Mouse (Mus musculus): ENCODE measurements at regions not wholly inside any gene's neighbourhood (a gene's known extent, or its start where the extent isn't known, plus 50 kb on each side); places are given as distances from the start of the nearest gene placed in this dataset.
A peak's percentile ranks its signal among the peaks of the same experiment; 100 is the strongest.

DNA sequence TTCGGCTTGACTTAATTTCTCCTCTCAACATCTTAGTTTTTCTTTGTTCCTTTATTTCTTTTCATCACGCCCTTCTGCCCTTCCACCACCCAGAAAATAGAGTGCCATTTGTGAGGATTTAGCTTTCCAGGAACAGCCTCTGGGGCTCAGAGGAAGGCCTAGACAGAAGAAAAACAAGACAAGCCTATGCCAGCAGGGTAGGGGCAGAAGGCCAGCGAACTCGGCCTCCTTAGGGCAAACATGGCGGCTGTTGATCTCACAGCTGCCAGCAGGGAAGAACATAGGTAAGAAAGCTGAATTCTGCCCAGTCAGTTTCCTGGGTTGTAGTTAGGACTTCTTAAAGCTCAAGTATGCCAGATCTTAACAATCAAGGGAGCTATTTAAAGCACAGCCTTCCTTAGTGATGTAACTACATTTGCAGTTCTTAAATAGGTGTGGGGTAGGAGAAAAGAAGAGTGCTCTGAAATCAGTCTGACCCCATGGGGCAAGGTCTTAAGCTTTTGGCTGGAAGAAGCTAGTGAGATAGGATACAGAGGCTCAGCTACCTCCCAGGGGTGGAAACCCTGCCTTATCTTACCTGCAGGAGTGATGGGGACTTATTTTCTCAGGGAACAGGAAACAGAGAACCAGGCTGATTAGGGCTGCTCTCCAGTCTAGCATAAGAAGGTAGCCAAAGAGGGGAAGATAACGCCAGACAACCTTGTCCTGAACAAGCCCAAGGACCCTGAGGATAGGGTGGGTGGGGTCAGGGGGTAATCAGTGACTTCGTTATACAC, 148.8 kb upstream of the Slc24a5 start:
- DNase-seq (ENCODE audit: low spot score) (no peak), ATAC-seq (ENCODE audit: insufficient read depth, low FRiP score, low TSS enrichment) (no peak)
- no peaks in the 10 kb centered on the region for H3K4me1 ChIP-seq (ENCODE audit: control insufficient read depth, insufficient read depth, low read length)
- H3K27me3 ChIP-seq (ENCODE audit: control insufficient read depth, insufficient read depth, low read length): no peaks in the 10 kb centered on the region
- H3K9ac ChIP-seq (ENCODE audit: low read length): no peak overlapping the region
- H3K4me3 ChIP-seq (ENCODE audit: low read depth, low read length): no peak overlapping the region
- WGBS: 67% methylated on average over 7 of the region's 7 CpGs
- H3K36me3 ChIP-seq (ENCODE audit: control insufficient read depth, insufficient read depth, low read length): no peaks in the 10 kb centered on the region
- H3K27ac ChIP-seq (ENCODE audit: low read depth, low read length): no peak overlapping the region
- no peaks in the 10 kb centered on the region for H3K9me3 ChIP-seq (ENCODE audit: control insufficient read depth, low read length)
- H3K4me2 ChIP-seq (ENCODE audit: low read depth): no peak overlapping the region

DNA sequence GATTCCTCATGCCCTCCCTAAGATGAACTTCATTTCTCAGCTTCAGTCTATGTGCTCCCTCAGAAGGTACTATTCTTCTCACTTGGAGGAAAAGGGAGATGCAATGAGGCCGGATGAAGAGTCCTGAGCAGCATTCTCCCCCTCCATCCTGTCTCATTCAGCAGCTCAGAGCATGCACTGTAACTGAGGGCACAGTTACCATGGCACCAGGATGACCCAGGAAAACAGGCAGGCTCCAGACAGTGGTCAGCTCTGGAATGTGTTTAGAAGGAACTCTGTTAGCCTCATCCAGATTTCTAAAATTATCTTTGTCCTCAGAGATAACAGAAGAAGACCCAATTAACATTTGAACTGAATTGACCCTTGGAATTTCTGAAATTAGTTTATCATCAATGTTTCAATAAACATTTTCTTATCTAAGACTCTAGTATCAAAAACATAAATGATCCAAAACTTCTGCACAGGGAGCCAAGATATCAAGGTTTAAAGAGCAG, 148.1 kb upstream of the Slc24a5 start:
- H3K27ac ChIP-seq (ENCODE audit: low read depth, low read length): no peak overlapping the region
- no peak for DNase-seq (ENCODE audit: low spot score)
- no peaks in the 10 kb centered on the region for H3K27me3 ChIP-seq (ENCODE audit: control insufficient read depth, insufficient read depth, low read length)
- no peak overlapping the region for H3K4me2 ChIP-seq (ENCODE audit: low read depth)
- 65% methylated on average over 1 of the region's 1 CpGs for WGBS
- H3K9ac ChIP-seq (ENCODE audit: low read length): no peak overlapping the region
- no peaks in the 10 kb centered on the region for H3K9me3 ChIP-seq (ENCODE audit: control insufficient read depth, low read length)
- H3K4me3 ChIP-seq (ENCODE audit: low read depth, low read length): no peak overlapping the region
- H3K36me3 ChIP-seq (ENCODE audit: control insufficient read depth, insufficient read depth, low read length): no peaks in the 10 kb centered on the region
- ATAC-seq (ENCODE audit: insufficient read depth, low FRiP score, low TSS enrichment): no peak
- H3K4me1 ChIP-seq (ENCODE audit: control insufficient read depth, insufficient read depth, low read length): no peaks in the 10 kb centered on the region

DNA sequence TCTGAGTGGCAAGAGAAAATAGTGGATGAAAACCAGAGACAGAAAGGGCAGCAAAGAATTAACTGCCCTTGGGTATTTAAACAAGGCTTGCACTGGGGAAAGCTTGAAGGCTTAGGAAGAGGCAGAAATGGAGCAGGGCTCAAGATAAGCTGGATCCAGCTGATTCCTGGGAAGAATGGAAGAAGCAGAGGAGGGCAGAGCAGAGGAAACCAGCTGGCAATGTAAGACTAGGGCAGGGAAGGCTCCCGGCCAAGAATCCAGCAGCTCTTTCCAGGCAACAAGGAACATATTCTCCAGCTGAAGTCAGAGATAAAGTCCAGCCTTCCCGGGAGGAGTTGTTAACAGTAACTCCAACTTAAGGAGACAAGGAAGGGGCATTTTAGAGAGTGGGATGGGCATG, 147.7 kb upstream of the Slc24a5 start:
- no peak overlapping the region for H3K9ac ChIP-seq (ENCODE audit: low read length)
- H3K4me2 ChIP-seq (ENCODE audit: low read depth): no peak overlapping the region
- no peaks in the 10 kb centered on the region for H3K9me3 ChIP-seq (ENCODE audit: control insufficient read depth, low read length)
- 79% methylated on average over 2 of the region's 2 CpGs for WGBS
- no peak overlapping the region for H3K4me3 ChIP-seq (ENCODE audit: low read depth, low read length)
- H3K36me3 ChIP-seq (ENCODE audit: control insufficient read depth, insufficient read depth, low read length): no peaks in the 10 kb centered on the region
- no peaks in the 10 kb centered on the region for H3K27me3 ChIP-seq (ENCODE audit: control insufficient read depth, insufficient read depth, low read length)
- H3K27ac ChIP-seq (ENCODE audit: low read depth, low read length): no peak overlapping the region
- ATAC-seq (ENCODE audit: insufficient read depth, low FRiP score, low TSS enrichment) (no peak), DNase-seq (ENCODE audit: low spot score) (no peak)
- H3K4me1 ChIP-seq (ENCODE audit: control insufficient read depth, insufficient read depth, low read length): no peaks in the 10 kb centered on the region

DNA sequence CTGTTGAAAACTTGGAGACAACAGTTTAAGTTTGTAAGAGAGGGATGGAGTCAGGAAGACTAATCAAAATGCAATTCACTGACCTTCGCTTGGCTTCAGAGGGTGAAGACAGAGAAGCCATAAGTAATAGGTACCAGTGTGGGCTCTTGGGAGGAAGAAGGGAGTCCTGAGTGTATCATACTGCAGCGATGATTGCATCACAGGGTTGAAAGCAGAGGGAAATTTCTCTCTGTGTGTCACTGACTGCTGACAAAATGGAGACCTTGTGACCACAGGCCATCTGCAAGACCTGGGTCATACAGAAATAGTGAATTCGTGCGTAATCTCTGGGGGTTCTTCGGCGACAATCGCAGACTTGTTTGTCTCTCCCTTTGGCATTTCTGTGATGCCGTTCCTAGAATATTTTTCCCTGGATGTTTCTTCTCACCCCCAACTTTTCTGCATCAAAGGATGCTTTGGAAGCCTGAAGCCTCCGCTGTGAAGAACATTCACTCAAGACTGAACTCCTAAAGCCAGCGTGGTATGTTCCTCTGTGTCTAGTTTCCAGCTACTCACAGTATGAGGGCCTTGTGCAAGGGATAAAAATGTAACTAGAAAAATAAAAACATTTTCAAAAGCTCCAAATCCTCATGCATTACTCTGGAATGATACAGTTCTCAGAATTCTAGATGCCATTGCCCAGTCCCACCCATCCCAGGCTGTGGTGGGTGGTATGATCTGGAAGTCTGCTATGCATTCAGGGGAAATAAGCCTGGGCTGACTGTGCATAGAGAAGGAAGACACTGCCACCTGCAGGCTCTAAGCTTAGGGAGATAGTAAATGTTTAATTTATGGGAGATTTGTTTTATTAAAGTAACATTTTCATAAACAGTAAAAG, 139.8 kb upstream of the Slc24a5 start:
- WGBS: 91% methylated on average over 10 of the region's 10 CpGs
- Histone ChIP-seq H3K27ac (ENCODE audit: low read depth, low read length) (no peak overlapping the region), H3K9me3 (ENCODE audit: control insufficient read depth, low read length) (no peaks in the 10 kb centered on the region), H3K9ac (ENCODE audit: low read length) (no peak overlapping the region), H3K36me3 (ENCODE audit: control insufficient read depth, insufficient read depth, low read length) (no peaks in the 10 kb centered on the region), H3K4me2 (ENCODE audit: low read depth) (no peak overlapping the region), H3K4me3 (ENCODE audit: low read depth, low read length) (no peak overlapping the region), H3K4me1 (ENCODE audit: control insufficient read depth, insufficient read depth, low read length) (peaks cover 3% of the 10 kb centered on the region; the same call in 1 of the 2 replicates), H3K27me3 (ENCODE audit: control insufficient read depth, insufficient read depth, low read length) (no peaks in the 10 kb centered on the region)
- DNase-seq (ENCODE audit: low spot score) (peak; percentile 56), ATAC-seq (ENCODE audit: insufficient read depth, low FRiP score, low TSS enrichment) (peak; percentile 69; the same call in 1 of the 2 replicates)

DNA sequence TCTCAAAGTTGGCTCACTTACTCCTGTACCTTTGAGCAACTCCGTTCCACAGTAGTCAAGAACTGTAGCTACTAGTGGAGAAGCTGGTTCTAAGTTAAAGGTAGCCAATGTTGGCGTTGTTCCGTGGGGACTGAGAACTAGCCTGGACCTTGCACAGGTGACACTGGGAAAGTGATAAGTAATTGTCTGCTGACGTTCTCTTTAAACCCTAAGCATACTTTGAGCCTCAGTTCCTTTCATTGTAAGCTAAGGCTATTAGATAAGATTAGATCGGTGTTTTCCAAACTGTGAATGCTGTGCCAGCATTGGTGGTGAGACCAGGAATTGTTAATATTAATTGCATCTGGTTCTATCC, 139.2 kb upstream of the Slc24a5 start:
- no peak for ATAC-seq (ENCODE audit: insufficient read depth, low FRiP score, low TSS enrichment)

DNA sequence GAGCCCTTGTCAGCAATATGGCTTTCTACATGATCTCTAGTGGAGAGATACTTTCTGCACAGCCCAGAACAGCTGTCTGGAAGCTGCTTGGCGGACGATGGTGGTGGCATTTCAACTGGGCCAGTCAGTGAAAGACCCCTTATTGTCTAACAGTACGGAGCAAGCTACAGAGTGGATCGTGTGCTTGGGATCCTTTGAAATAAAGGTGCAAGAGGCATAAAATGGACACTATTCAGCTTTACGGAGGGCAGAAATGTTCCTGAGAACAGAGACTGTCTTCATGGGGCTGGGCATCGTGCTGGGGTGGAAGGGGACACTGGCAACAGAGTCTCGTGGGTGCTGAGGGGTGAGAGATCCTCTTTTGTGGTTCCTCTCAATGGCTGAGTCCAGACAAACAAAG, 137.2 kb upstream of the Slc24a5 start:
- ATAC-seq (ENCODE audit: insufficient read depth, low FRiP score, low TSS enrichment) (no peak), DNase-seq (ENCODE audit: low spot score) (no peak)
- Histone ChIP-seq H3K4me2 (ENCODE audit: low read depth) (no peak overlapping the region), H3K4me1 (ENCODE audit: control insufficient read depth, insufficient read depth, low read length) (peaks cover 3% of the 10 kb centered on the region; the same call in 1 of the 2 replicates), H3K4me3 (ENCODE audit: low read depth, low read length) (no peak overlapping the region), H3K27ac (ENCODE audit: low read depth, low read length) (no peak overlapping the region), H3K9me3 (ENCODE audit: control insufficient read depth, low read length) (no peaks in the 10 kb centered on the region), H3K9ac (ENCODE audit: low read length) (no peak overlapping the region), H3K36me3 (ENCODE audit: control insufficient read depth, insufficient read depth, low read length) (no peaks in the 10 kb centered on the region), H3K27me3 (ENCODE audit: control insufficient read depth, insufficient read depth, low read length) (no peaks in the 10 kb centered on the region)
- 48% methylated on average over 7 of the region's 7 CpGs for WGBS

More for the DNA sequence above, 139.2 kb upstream of the Slc24a5 start:
- Histone ChIP-seq H3K4me1 (ENCODE audit: control insufficient read depth, insufficient read depth, low read length) (peaks cover 3% of the 10 kb centered on the region; the same call in 1 of the 2 replicates), H3K27me3 (ENCODE audit: control insufficient read depth, insufficient read depth, low read length) (no peaks in the 10 kb centered on the region), H3K27ac (ENCODE audit: low read depth, low read length) (no peak overlapping the region), H3K4me3 (ENCODE audit: low read depth, low read length) (no peak overlapping the region), H3K9me3 (ENCODE audit: control insufficient read depth, low read length) (no peaks in the 10 kb centered on the region), H3K36me3 (ENCODE audit: control insufficient read depth, insufficient read depth, low read length) (no peaks in the 10 kb centered on the region), H3K4me2 (ENCODE audit: low read depth) (no peak overlapping the region), H3K9ac (ENCODE audit: low read length) (no peak overlapping the region)
- DNase-seq (ENCODE audit: low spot score): no peak
- 85% methylated on average over 5 of the region's 5 CpGs for WGBS

DNA sequence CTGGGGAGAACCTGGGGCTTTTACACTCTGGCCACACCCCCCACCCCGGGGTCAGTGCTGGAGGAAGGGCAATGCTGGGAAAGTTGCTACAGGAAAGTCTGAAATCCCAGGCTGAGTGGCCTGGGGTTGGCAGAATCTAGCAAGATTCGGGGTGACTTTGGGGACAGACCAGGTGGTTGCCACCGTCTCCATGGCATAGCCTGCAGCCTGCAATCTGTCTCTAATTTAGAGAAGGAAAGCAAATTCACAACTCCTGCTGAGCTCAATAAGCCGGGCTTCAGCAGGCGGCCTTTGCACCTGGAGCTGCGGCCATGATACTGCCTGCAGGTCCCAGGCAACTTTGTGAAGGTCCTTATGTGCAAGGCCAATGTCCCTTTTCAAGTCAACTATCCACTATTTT, 135.4 kb upstream of the Slc24a5 start:
- 55% methylated on average over 6 of the region's 6 CpGs for WGBS

DNA sequence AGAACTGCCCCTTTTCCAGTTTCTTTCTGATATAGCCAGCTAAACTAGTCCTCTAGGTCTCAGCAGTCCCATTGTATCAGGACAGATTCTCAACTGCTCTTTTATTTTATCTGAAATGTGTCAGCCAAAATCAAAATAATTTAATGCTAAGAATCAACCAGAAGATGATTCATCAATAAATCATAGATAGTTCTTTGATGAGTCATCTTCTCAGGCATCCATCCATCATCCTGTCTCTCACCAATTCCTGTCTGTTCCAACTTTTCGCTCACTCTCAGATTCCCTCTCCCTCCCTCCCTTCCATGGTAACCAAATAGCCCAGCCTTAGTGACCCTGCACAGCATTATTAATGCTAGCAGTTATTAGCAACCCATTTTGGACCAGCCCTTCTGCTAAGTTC, 134.0 kb upstream of the Slc24a5 start:
- 73% methylated on average over 1 of the region's 1 CpGs for WGBS
- DNase-seq (ENCODE audit: low spot score) (no peak), ATAC-seq (ENCODE audit: insufficient read depth, low FRiP score, low TSS enrichment) (no peak)
- H3K9me3 ChIP-seq (ENCODE audit: control insufficient read depth, low read length): no peaks in the 10 kb centered on the region
- H3K4me3 ChIP-seq (ENCODE audit: low read depth, low read length): no peak overlapping the region
- H3K36me3 ChIP-seq (ENCODE audit: control insufficient read depth, insufficient read depth, low read length): no peaks in the 10 kb centered on the region
- no peak overlapping the region for H3K4me2 ChIP-seq (ENCODE audit: low read depth)
- H3K9ac ChIP-seq (ENCODE audit: low read length): no peak overlapping the region
- peaks cover 3% of the 10 kb centered on the region; the same call in 1 of the 2 replicates for H3K4me1 ChIP-seq (ENCODE audit: control insufficient read depth, insufficient read depth, low read length)
- H3K27ac ChIP-seq (ENCODE audit: low read depth, low read length): no peak overlapping the region
- H3K27me3 ChIP-seq (ENCODE audit: control insufficient read depth, insufficient read depth, low read length): no peaks in the 10 kb centered on the region

More for the DNA sequence above, 135.4 kb upstream of the Slc24a5 start:
- no peak overlapping the region for H3K4me2 ChIP-seq (ENCODE audit: low read depth)
- H3K4me1 ChIP-seq (ENCODE audit: control insufficient read depth, insufficient read depth, low read length): peaks cover 3% of the 10 kb centered on the region; the same call in 1 of the 2 replicates
- DNase-seq (ENCODE audit: low spot score) (no peak), ATAC-seq (ENCODE audit: insufficient read depth, low FRiP score, low TSS enrichment) (no peak)
- H3K9me3 ChIP-seq (ENCODE audit: control insufficient read depth, low read length): no peaks in the 10 kb centered on the region
- H3K36me3 ChIP-seq (ENCODE audit: control insufficient read depth, insufficient read depth, low read length): no peaks in the 10 kb centered on the region
- H3K27me3 ChIP-seq (ENCODE audit: control insufficient read depth, insufficient read depth, low read length): no peaks in the 10 kb centered on the region
- no peak overlapping the region for H3K9ac ChIP-seq (ENCODE audit: low read length)
- H3K27ac ChIP-seq (ENCODE audit: low read depth, low read length): no peak overlapping the region
- no peak overlapping the region for H3K4me3 ChIP-seq (ENCODE audit: low read depth, low read length)

All from neural tube, embryonic 11.5 days (tissue).